Mouse (Mus musculus) intestine, embryonic 15.5 days (tissue): ENCODE results near the gene Stc2. TPM values are rescaled to one million over a fixed set of nuclear protein-coding genes. Genes with fewer than 3 reads are reported as not detected.

Experiments used
- ATAC-seq: fragments of 200-750 bp; cut with Nextera tagmentation; 2 replicates; pipeline ENCODE4 v1.8.0; 2017; ENCODE audit warnings: moderate TSS enrichment, moderate library complexity
- H3K27ac ChIP-seq: fragments of 300-500 bp; sonication (generic); 2 replicates; pipeline ENCODE4 v1.5.1; 2015; ENCODE audit warnings: mild to moderate bottlenecking, inconsistent platforms
- H3K27me3 ChIP-seq: fragments of 300-500 bp; sonication (generic); replicated peaks from 2 replicates; pipeline ENCODE4 v1.6.1; 2015; ENCODE audit warnings: inconsistent platforms
- H3K36me3 ChIP-seq: fragments of 300-500 bp; sonication (generic); 2 replicates; pipeline ENCODE4 v1.6.1; 2015; ENCODE audit warnings: inconsistent platforms
- H3K4me1 ChIP-seq: fragments of 300-500 bp; sonication (generic); replicated peaks from 2 replicates; pipeline ENCODE4 v1.6.1; 2015; ENCODE audit warnings: inconsistent platforms
- H3K4me2 ChIP-seq: fragments of 300-500 bp; sonication (generic); replicated peaks from 2 replicates; pipeline ENCODE4 v1.6.1; 2015; ENCODE audit warnings: mild to moderate bottlenecking, inconsistent platforms
- H3K4me3 ChIP-seq: fragments of 300-500 bp; sonication (generic); replicated peaks from 2 replicates; pipeline ENCODE4 v1.5.1; 2015; ENCODE audit warnings: inconsistent platforms
- H3K9ac ChIP-seq: fragments of 300-500 bp; sonication (generic); 2 replicates; pipeline ENCODE4 v1.6.1; 2015; ENCODE audit warnings: inconsistent platforms
- H3K9me3 ChIP-seq: fragments of 300-500 bp; sonication (generic); 2 replicates; pipeline ENCODE4 v1.6.1; 2016; ENCODE audit warnings: inconsistent platforms
- WGBS: fragments of 180-500 bp; shearing (Covaris S2); methylation state at CpG from one replicate; pipeline ENCODE4 v1.1.7; 2015; 5-methylcytosine and 5-hydroxymethylcytosine counted together
- polyA plus RNA-seq: library from polyadenylated mRNA; unstranded; fragments of >200 nt; fragmentation: Nextera tagmentation; extraction: Ambion mirVana; gene quantifications from 2 replicates; pipeline ENCODE4 v1.2.1, GENCODE M21; 2015

Gene Stc2
- polyA plus RNA-seq, 1 experiment from 2014 or later: 8.5 TPM

DNA sequence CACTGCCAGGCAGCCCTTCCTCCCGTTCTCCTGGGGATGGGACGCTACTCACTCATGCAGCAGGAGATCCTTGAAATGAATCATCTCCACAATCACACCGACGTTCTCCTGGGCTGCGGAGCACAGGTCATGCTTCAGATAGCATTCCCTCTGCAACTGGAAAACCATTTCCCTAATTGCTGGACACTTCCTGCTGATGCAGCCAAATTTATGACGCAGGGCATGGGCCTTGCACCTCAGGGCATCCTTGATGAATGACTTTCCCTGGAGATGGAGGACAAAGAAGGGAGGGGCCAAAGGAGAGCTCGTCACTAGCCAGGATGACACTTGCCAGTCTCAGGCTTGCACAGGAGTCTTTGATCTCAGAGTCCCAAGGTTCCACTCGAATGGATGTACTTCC, 4.6 kb downstream of the Stc2 start:
- no peak overlapping the region for H3K4me2 ChIP-seq
- H3K4me1 ChIP-seq: no peaks in the 10 kb centered on the region
- H3K36me3 ChIP-seq: no peaks in the 10 kb centered on the region
- no peak overlapping the region for H3K27ac ChIP-seq
- H3K9me3 ChIP-seq: no peaks in the 10 kb centered on the region
- no peak overlapping the region for H3K4me3 ChIP-seq
- no peak overlapping the region for H3K9ac ChIP-seq
- ATAC-seq: no peak
- H3K27me3 ChIP-seq: no peaks in the 10 kb centered on the region
- 57% methylated on average over 8 of the region's 8 CpGs for WGBS

DNA sequence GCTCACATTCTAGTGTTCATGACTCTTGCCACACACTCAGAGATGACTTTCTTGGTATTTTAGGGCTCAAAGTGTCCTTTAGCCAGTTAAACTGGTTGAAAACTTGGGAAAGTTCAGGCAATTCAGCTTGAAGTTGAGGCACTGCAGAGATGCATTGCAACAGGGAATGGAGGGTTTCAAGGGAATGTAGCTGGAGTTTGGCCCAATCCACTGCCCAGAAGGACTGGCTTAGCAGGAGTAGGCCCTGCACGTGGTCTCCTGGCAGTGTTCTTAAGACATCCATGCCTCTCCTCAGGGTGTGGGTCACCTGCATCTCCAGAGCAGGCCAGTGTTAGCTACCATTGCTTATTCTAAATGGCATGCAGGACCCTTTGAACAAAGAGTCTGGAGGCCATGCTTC, 7.0 kb downstream of the Stc2 start:
- no peaks in the 10 kb centered on the region for H3K27me3 ChIP-seq
- H3K4me2 ChIP-seq: no peak overlapping the region
- ATAC-seq: no peak
- H3K9me3 ChIP-seq: no peaks in the 10 kb centered on the region
- H3K36me3 ChIP-seq: no peaks in the 10 kb centered on the region
- H3K27ac ChIP-seq: no peak overlapping the region
- H3K9ac ChIP-seq: no peak overlapping the region
- 74% methylated on average over 1 of the region's 1 CpGs for WGBS
- H3K4me3 ChIP-seq: no peak overlapping the region
- no peaks in the 10 kb centered on the region for H3K4me1 ChIP-seq

DNA sequence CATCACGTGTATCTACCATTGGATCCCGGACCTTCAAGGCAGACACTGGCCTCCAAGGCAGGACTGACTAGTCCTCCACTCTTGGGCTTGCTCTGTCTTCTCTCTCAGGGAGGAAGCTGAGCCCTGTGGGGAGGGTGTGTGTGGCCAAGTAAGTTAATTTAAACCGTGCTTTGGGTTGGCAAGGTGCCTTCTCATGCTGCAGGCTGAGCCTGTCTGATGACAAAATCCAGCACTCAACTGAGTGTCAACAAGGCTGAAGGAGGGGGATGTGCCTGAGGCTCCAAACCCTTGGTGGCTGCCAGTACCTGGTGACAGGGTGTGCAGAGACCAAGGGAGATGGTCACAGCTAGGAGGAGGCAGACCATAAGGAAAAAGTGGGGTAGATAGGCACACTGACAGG, 7.5 kb downstream of the Stc2 start:
- no peaks in the 10 kb centered on the region for H3K27me3 ChIP-seq
- no peak for ATAC-seq
- H3K4me1 ChIP-seq: no peaks in the 10 kb centered on the region
- no peak overlapping the region for H3K4me2 ChIP-seq
- H3K9ac ChIP-seq: no peak overlapping the region
- no peak overlapping the region for H3K27ac ChIP-seq
- H3K4me3 ChIP-seq: no peak overlapping the region
- WGBS: 63% methylated on average over 3 of the region's 3 CpGs
- H3K9me3 ChIP-seq: no peaks in the 10 kb centered on the region
- H3K36me3 ChIP-seq: no peaks in the 10 kb centered on the region

DNA sequence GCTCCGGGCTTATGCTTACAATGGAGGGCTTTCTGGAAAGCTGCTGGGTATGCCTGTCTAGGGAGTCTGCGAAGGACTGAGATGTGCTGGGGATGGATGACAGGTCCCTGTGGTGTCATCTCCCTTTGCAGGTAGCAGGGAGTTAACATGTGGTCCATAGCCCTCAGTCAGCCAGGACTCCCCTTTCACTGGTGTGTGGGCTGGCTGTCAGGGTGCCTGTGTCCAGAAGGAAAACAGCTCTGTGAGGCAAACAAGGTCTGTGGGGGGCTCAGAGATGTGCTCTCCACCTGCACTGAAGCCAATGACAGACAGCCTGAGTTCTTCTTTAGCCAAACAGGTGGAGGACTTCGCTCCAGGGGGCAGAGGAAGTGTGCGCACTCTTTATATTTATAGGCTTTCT, 8.8 kb downstream of the Stc2 start:
- no peaks in the 10 kb centered on the region for H3K27me3 ChIP-seq
- no peak overlapping the region for H3K4me3 ChIP-seq
- no peak overlapping the region for H3K9ac ChIP-seq
- no peaks in the 10 kb centered on the region for H3K4me1 ChIP-seq
- ATAC-seq: no peak
- H3K27ac ChIP-seq: no peak overlapping the region
- no peaks in the 10 kb centered on the region for H3K9me3 ChIP-seq
- H3K4me2 ChIP-seq: no peak overlapping the region
- H3K36me3 ChIP-seq: no peaks in the 10 kb centered on the region
- WGBS: 87% methylated on average over 4 of the region's 4 CpGs

DNA sequence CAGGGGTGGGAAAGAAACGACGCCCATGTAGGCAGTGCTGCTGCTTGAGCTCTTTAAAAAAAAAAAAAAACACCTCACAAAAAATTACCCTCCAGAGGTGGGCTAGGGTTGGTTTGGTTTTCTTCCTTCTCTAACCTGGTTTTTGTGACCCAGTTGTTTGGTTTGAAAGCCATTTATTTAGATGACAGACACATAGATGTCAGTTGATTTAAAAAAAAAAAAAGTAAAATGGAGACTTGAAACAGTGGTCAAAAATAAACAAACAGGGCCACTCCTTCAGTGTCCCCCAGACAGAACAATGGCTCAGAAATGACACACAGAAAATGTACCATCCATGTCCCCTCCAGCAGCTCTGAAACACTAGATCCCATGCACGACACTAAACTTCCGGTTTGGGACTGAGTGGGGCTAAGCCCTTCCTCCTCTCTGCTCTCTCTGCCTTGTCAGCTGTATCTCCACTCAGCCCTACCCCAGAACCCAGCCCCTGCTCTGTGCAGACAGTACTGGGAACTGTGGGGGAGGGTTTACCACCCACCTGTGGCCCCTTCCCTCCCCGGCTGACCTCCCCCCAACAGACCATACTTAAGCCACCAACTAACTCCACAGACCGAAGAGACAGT, 10.5 kb downstream of the Stc2 start:
- no peak for ATAC-seq

DNA sequence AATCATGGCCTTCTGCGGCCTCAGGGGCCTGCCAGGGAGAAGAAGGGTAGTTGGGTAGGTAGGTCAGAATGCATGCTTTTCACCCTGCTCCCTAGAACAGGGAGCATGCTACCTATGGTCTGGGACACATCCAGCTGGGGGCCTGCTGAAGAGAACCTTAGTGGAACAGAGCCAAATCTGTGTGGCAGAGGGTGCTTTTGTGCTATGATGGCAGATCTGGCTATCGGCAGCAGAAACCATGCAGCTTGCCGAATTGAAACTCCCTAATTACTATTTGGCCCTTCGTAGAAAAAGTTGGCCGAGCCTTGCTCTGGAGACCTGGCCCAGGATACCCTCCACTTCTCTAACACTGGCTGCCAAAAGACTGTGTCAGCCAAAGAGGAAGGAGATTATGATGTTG, 11.4 kb downstream of the Stc2 start:
- WGBS: 90% methylated on average over 5 of the region's 5 CpGs
- Histone ChIP-seq H3K27me3 (no peaks in the 10 kb centered on the region), H3K4me2 (no peak overlapping the region), H3K4me3 (no peak overlapping the region), H3K36me3 (no peaks in the 10 kb centered on the region), H3K27ac (no peak overlapping the region), H3K9me3 (no peaks in the 10 kb centered on the region), H3K4me1 (no peaks in the 10 kb centered on the region), H3K9ac (no peak overlapping the region)
- no peak for ATAC-seq

More for the DNA sequence above, 10.5 kb downstream of the Stc2 start:
- no peaks in the 10 kb centered on the region for H3K4me1 ChIP-seq
- no peaks in the 10 kb centered on the region for H3K27me3 ChIP-seq
- no peak overlapping the region for H3K9ac ChIP-seq
- no peak overlapping the region for H3K4me2 ChIP-seq
- H3K9me3 ChIP-seq: no peaks in the 10 kb centered on the region
- H3K4me3 ChIP-seq: no peak overlapping the region
- H3K36me3 ChIP-seq: no peaks in the 10 kb centered on the region
- H3K27ac ChIP-seq: no peak overlapping the region
- WGBS: 73% methylated on average over 6 of the region's 6 CpGs

DNA sequence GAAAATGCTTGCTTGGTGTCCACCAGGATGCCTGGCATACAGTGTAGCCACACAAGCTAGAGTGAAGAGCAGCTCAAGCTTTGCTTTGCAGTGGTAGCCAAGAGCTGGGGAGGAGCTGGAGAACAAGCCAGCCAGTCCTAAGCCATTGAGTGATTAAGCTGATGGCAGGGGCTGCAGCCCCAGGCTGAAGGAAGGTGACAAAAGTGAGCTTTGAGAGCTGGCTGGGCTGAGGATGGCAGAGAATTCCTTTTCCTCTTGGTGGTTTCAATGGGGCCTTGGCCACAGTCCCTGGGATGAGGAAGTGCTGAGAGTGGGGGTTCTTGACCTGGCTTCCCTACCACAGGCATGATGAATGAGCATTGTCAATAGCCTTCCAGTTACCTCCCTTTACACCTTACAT, 13.0 kb downstream of the Stc2 start:
- H3K4me2 ChIP-seq: no peak overlapping the region
- H3K27me3 ChIP-seq: no peaks in the 10 kb centered on the region
- H3K4me3 ChIP-seq: no peak overlapping the region
- no peak for ATAC-seq
- no peak overlapping the region for H3K27ac ChIP-seq
- H3K9me3 ChIP-seq: no peaks in the 10 kb centered on the region
- no peaks in the 10 kb centered on the region for H3K36me3 ChIP-seq
- no peaks in the 10 kb centered on the region for H3K4me1 ChIP-seq
- no peak overlapping the region for H3K9ac ChIP-seq

DNA sequence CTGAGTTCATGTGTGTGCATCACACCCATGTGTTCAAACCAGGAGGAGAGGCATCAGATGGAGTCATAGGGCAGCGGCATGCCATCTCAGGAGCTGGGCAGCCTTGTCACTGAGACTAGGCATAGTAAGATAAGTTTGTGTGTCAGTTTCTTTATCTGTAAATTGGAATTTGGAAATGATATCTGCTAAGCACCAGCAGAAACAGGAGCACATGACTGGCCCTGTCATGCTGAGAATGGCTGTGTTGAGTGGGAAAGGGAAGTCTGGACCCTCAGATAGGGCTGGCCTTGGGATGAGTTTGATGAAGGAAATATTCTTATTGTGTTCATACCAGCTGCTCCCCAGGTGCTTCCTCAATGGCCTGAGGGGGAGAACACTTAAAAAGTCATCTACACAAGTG, 14.1 kb downstream of the Stc2 start:
- Histone ChIP-seq H3K27me3 (no peaks in the 10 kb centered on the region), H3K27ac (no peak overlapping the region), H3K9me3 (no peaks in the 10 kb centered on the region), H3K4me2 (no peak overlapping the region), H3K4me3 (no peak overlapping the region), H3K36me3 (no peaks in the 10 kb centered on the region), H3K9ac (no peak overlapping the region), H3K4me1 (no peaks in the 10 kb centered on the region)
- WGBS: 92% methylated on average over 1 of the region's 1 CpGs
- no peak for ATAC-seq

DNA sequence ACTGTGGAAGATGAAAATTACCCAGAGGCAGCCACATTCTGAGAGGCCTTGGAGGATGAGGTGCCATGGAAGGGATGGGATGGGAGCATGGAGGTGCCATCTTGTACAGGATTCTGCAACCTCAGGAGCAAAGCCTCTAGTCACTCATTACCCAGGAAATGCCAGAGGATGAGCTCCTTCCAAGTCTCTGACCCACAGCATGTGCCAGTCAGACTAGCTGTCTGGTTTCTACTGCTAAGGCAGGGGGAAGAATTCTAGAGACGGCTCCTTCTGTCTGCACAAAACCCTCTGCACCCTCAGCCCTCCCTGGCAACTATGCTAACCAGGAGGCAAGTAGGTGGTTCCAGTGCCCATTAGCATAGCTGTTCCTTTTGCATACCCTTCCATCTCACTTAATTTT, 15.4 kb downstream of the Stc2 start:
- Histone ChIP-seq H3K27me3 (no peaks in the 10 kb centered on the region), H3K36me3 (no peaks in the 10 kb centered on the region), H3K27ac (no peak overlapping the region), H3K4me3 (no peak overlapping the region), H3K4me2 (no peak overlapping the region), H3K4me1 (no peaks in the 10 kb centered on the region), H3K9ac (no peak overlapping the region), H3K9me3 (no peaks in the 10 kb centered on the region)
- WGBS: 81% methylated on average over 1 of the region's 1 CpGs
- no peak for ATAC-seq

Other genes starting within 250 kb of the Stc2 start
- not detected in 2 replicates for gene Gm17332, start 187.6 kb downstream of the Stc2 start, polyA plus RNA-seq